Mouse (Mus musculus): ENCODE measurements around the gene Trim37.
"Not testable (repeated sequence)": the region's sequence is repeated elsewhere in the genome, so short reads cannot be mapped to it uniquely, and the experiment has no call there.

Gene Trim37

DNA sequence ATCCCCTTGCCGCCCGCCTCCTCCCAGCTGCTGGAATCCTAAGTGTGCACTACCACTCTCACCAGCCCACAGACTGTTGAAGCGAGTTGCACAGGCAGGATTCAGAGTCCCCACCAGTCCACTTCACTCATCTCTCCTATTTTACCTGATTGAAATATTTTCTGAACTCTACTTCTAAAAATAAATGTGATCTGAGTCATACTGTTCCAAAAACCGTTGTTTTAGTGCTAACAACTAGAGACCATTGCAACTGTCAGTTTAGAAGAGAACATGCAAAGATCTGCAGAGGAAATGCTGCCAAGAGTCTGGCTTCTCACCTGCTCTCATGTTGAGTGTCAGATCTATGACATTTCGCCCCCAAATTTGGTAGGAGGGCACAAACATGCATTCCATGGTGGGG, 106.5 kb downstream of the Trim37 start:
- DNase-seq, result no peak

DNA sequence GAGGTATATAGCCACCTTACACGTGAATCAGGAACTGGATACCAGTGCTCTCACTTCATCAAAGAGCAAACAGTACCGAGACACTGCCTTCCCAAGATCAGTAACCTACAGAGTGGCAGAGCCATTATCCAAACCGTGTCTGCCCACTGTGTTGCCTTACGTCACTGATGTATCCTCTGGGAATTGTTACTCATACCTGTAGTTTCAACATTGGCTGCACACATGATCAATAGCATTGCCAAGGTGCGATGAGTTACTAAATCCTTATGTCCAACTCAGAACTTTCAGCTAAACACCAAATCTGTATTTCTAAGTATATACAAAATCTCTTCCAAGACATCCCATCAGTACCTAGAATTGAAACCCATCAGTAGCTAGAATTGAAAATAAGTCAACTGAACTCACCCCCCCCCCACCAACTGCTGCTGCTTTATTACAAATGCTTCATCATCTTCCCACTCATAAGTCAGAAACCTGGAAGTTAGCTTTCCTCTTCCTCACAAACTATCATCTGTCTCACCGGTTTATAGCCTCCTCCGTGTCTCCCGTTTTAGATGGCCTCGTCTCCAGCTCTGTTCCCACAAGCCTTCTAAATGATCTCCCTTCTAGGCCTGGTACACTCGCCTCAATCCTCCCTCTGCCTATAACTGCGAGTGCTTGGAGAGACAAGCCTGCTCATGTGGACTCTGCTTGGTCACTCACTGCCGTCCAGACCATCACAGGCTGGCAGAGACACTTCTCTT, 108.0 kb downstream of the Trim37 start:
- DNase-seq, result no peak

DNA sequence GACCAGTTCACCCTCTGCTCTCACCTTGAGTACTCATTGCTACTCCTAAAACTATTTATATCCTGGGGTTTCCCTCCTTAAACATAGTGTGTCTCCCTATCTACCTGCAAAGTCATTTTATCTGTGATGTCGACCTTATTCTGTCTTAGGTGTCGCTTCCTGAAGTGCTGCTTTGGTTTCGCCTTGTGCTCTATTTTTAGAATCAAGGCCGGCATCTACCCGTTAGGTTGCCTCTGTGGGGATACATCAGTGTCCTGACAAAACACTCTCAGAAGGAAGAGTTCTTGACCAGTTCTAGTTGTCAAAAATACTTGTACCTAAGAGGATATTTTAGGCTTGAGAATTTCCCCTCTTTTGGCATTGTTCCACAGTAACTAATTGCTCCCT, 108.6 kb downstream of the Trim37 start:
- no peak for DNase-seq

DNA sequence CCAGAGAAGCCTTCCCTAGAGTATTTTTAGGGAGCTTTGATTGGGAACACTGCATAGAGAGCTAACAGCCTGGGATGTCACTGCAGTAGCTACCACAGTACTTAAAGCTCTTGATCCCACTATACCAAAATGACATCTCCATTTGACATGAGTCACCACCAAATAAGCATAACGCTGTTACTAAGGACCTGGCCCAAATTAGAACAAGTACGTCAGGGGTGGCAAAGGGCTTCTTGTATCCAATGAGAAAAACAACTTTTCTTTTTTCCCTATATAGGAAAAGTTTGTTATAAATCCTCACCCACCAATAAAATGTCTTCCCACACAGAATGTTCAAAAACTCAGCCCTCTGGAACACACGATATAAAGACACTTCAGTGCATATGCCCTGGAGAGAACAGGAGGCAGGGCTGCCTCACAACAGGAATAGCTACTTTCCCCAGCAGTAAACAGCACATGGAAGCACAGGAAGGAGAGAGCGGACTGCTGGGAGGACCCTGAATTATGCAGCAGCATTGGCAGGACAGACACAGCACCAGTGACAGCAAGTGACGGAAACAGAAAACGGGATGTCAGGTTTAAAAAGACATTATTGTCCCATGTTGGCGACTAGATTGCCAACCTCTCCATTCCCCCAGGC, 112.1 kb downstream of the Trim37 start:
- DNase-seq, result no peak

DNA sequence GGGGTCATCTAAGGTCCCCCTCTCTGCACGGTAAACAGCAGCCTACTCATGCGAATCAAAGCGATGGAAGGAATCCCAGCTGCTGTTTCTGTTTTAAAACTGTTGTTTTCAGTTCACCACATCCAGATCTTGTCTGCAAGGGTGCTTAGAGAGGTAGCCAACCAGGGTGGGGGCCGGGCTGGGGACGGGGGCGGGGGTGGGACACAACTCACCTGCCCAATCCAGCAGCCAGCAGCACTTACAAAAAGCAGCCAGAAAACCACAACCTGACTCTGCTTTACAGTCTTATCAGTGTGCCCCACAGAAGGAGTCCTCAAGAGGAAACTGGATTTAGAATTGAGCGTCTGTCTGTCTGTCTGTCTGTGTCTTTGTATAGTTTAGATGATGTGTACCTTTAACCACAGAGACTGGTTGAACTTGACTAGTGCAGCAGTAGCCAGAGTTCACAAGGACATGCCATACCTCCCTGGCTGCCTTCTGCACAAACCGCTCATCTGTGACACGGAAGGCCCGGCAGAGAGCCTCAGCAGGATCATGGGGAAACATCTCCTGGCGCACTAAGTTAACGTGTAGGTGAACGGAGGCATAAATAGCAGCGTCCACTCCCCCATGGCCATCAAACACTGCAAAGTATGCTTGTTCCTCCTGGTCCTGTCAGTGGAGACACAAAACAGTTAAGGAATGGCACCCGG, 113.4 kb downstream of the Trim37 start:
- DNase-seq, result no peak

DNA sequence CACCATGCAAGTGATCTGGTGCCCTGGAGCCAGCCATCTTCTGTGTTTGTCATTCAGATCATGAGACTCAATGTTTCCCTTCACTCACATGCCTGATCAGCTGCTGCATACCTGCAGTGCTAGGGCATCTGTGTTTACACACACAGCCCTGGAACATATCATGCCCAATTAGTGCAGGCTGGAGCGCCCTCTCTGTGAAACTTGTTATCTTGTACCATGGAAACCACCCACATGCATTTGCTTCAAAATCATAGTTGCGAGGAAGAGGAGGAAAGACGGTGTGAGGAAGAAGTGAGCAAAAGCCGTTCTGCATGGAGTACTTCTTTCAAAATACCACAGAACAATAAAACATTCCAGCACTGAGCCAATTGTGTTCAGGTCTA, 113.9 kb downstream of the Trim37 start:
- no peak for DNase-seq

DNA sequence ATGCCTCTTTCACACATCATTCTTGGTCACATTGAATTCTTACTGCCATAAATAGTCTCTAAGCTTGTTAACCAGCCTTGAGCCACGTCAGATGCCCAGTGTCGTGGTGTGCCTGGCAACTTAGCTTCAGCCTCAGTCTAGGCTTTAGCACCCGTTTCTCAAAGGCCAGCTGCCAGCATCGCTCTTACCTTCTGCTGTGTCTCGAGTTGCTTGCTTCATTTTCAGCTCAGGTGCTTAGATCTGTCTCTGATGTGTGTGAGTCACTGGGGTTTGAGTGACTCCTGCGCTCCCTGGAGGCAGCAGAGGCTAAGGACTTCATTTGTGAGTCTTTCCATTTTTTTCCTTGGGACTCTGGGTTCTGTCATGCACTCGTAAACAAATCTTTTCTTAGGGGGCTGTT, 114.4 kb downstream of the Trim37 start:
- DNase-seq, result no peak

DNA sequence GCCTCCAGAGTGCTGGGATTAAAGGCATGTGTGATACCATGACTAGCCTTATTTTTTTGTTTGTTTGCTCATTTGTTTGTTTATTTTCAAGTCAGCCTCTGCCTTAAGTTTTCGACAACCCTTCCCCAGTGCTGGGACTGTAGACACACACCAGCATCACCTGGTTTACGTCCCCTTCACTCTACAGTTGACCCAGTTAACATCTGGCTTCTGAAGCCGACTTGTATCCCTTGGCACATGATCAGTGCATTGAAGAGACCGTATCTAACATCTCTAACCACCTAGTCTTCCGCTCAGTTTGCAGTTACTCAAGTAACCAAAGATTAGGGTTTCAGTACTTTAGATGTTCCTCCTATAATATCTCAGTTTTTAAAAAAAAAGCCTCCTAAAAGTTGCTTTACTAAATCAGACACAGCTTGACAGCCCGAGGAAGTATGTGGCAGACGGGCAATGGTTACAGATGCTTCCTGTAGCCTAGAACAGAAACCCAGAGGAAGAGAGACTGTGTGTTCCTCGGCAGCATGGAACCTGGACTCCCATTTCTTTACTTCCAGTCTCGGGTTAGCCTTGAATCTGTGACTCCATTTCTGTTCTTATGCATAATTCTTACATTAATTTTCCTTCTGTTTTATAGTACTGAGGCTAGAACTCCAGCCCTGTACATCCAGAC, 118.4 kb downstream of the Trim37 start:
- DNase-seq, result no peak

DNA sequence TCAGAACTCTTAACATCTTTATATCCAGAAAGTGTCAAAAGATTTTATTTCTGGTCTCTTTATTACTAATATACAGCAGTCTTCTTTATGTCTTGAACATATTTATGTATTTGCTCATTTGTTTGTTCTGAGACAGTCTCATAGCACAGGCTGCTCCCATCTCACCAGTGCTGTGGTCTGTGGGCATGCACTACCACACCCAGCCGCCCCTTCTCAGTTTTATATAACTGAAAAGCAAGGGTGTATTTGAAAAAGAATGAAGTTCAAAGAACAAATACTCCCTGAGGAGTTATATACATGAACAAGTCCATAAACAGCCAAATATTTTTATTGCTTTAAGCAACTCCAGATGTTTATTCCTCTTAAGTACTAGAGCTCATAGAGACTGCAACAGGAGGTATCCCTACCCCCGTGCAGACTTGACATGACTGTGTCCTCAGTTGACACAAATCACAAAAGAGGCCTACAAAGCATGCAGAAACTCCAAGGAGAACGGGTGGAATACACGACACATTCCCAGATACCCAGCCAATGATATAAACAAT, 119.3 kb downstream of the Trim37 start:
- no peak for DNase-seq

DNA sequence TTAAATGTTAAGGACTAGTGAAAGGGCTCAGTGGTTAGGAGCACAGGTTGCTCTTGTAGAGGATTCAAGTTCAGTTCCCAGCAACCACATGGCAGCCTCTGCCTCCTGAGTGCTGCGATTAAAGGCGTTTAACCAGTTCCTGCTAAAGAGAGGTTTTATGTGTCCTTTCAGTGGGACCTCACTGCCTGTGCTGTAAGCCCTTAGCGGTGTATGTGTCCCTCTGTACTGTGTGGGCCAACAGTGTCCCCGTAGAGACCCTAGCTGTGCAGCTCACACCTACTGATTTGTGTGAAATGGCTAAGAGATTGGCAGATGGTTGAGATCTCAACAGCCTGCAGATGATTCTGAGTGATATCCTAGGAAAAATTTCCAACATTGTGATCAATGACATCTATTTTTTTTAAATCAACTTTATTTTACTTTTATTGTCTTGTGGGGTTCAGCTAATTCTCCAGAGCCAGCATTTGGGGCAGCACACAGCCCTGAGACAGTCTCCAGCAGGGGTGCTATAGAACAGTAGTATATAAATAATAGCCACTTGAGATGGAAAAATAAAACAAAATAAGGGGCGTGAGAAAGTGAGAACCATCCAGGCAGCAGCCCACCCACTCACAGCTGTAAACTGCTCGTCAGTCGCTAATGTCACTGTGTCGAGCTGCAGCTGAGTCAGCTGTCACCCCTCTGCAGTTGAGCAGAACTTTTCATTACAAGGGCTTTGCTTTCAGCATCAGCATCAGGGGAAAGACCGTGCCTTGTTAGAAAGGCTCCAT, 120.0 kb downstream of the Trim37 start:
- DNase-seq, result no peak

DNA sequence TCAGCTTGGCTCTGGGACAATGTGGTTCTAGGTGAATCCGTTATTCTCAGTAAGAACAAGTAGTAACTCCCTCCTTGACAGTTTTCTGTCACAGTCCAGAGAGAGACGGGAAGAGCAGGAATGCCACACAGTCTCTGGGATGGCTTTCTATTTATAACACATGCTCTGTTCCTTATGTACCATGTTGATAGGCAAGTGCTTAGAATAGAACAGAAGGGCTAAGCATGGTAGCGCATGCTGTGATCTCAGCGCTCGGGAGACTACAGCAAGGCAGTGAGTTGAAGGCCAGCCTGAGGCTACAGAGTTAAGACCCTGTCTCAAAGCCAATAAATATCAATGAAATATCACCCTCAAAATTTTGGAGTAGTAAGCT, 120.6 kb downstream of the Trim37 start:
- no peak for DNase-seq

DNA sequence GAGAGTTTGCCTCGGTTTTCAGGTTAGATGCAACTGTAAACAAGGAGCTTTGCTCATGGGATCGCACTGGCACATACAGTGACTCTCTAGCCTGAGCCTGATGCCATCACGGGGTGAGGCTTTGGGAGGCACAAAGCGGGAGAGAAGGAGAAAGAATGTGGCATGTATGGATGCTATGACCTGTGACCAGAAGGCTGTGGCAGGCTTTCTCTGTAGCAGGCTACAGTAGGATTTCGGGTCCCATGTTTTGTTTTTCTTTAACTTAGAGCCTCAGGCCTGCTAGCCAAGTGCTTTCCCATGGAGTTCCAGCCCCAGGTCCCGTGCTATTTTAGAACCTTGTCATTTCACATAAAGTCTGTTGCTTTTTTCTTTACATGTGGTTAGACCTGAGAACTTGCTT, 123.3 kb downstream of the Trim37 start:
- no peak for DNase-seq

DNA sequence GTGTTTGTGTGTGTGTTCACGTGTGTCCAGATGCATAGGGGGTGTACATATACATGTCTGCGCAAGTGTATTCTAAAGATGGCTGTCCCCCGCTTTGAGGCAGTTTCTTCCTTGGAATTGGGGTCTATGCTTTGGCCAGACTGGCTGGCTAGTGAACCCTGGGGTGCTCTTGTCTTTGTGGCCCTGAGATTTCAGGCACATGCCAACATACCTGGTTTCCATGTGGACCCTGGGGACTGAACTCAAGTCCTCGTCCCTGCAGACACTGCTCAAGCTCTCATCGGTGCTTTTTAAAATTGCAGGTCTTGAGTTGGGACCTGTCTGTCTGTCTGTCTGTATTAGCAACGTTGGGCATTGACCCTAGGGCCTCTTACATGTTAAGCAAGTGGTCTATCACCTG, 126.4 kb downstream of the Trim37 start:
- DNase-seq, result no peak

DNA sequence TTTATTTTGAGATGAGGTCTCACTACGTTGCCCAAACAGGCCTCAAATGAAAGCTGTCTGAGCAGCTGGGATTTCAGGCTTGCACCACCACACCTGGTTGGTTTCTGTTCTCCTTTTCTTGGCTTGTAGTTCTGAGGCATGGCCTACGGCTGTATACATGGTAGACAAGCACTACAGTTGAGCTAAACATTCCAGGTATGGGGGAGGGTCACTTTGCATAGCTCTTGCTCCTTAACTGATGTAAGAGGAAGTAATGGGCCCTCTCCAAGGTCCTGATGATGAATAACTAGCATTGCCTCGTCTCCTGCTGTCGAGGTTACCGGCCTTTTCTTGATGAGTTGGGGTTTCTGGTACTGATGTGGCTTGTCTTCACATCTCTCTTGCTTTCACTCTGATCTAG, 127.3 kb downstream of the Trim37 start:
- no peak for DNase-seq

DNA sequence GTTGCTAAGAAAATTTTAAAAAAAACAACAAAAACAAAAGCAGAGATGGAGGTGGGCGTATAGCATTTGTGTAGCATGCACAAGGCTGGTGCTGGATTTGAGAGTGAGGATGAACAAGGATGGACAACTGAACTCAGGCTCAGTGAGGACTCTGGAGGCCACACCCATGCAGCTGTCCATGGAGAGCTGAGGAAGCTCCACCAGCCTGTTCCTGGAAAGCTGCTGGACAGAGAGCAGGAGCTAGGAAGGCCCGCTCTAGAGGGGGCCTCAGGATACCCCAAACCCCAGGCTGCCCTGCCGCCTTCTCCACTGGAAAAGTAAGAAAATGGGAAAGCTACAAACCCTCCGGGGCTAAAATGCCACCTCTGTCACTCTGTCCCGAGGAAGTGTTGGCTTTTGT, 130.4 kb downstream of the Trim37 start:
- no peak for DNase-seq

DNA sequence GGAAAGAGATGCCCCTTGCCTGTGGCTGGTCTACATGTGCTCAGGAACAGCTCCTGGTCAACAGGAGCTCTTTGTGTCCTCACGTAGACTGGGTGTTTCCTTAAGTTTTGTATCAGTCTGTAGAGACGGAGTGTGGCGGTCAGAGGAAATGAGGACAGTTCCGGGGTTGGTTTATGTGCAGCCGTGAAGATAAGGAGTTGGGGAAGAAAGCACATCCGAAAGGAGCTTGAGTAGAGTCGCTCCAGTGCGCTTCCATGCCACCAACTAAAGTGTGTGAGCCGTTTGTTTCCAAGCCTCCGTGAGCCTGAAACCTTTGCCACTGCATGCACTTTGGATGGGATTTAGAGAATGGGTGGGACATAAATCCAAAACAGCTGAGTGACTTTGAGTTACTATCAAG, 132.9 kb downstream of the Trim37 start:
- DNase-seq, result no peak

DNA sequence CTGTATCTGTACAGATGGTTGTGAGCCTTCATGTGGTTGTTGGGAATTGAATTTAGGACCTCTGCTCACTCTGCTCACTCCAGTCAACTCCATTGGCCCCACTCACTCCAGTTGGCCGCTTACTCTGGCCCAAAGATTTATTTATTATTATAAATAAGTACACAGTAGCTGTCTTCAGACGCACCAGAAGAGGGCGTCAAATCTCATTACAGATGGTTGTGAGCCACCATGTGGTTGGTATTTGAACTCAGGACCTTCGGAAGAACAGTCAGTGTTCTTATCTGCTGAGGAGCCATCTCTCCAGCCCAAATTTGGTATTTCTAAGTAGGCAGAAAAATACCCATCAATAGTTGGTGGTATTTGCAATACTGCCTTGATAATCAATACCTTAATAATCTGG, 134.8 kb downstream of the Trim37 start:
- not testable (repeated sequence) for DNase-seq

DNA sequence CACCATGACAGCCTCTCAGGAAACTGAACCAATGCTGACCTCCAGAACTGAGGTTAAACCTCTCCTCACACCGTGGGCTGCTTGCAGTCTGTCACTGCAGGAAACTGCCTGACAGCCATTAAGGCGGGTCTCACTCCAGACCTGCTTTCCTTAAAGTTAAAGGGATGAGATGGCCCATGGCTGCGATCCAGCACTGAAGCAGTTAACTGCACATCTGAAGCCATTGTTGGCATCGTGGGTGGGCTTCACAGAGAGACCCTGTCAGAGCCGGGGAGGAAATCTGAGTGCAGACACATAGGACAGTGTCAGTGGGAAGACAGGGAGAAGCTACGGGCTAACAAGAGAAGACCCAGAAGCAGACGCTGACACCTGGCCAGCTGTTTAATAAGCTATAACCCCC, 137.1 kb downstream of the Trim37 start:
- no peak for DNase-seq

DNA sequence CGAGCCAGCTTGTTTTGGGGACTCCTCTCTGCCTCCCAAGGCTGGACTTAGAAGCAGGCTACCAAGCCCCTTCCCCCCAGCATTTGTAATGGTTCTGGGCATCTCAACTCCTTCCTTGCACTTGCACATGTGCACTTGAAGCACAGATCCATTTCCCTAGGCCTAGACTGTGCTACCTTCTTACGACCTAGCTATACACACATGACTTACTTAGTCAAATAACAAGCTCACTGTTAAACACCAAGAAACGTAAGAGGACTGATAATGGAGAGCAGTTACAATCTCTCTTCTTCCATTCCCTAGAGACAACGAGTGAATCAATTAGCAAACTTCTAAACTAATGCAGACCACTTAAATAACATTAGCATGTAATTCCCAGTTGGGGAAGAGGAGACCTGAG, 139.4 kb downstream of the Trim37 start:
- no peak for DNase-seq

DNA sequence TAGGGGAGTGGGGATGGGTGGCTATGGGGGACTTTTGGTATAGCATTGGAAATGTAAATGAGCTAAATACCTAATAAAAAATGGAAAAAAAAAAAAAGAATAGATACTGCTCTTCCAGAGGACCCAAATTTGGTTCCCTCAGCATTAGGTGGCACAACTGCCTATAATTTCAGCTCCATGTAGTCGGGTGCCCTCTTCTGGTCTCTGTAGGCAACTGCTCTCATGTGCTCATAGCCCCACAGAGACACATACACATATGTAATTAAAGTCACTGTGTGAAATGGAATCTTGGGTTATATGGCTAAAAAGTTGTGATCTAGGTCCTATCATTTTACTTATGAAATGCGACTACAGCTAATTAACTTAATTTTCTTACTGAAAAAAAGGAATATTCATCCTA, 141.9 kb downstream of the Trim37 start:
- no peak for DNase-seq
